ENCODE assay signal across 8 mouse cellular contexts in genomic region chr7:63671904-63672303, GRCm38 (mm10).
A peak's percentile ranks its signal among the peaks of the same experiment; 100 is the strongest.
DNase-seq lines count a peak whose midpoint lies in the region; TF ChIP-seq lines count a peak whose summit lies in the region.

No protein-coding gene starts in this region.

- H3K4me1 ChIP-seq in thymus, adult 2 months (replicated peaks; ENCODE audit: control insufficient read depth, insufficient read depth, low read length) = no peaks in the 10 kb centered on the region
- H3K4me1 ChIP-seq in heart, adult 2 months (ENCODE audit: control insufficient read depth, insufficient read depth, low read length) = no peaks in the 10 kb centered on the region
- no peaks in the 10 kb centered on the region for H3K4me1 ChIP-seq in limb, embryonic 10.5 days

- H3K4me3 ChIP-seq in thymus, adult 2 months (ENCODE audit: control insufficient read depth, insufficient read depth, low read length) = no peak overlapping the region
- H3K4me3 ChIP-seq in heart, adult 2 months = no peak overlapping the region
- no peak overlapping the region for H3K4me3 ChIP-seq in limb, embryonic 10.5 days

- WGBS in thymus, adult 2 months = 30% methylated on average over 3 of the region's 3 CpGs
- WGBS in heart, adult 2 months = 14% methylated on average over 3 of the region's 3 CpGs
- WGBS in limb, embryonic 10.5 days = 27% methylated on average over 3 of the region's 3 CpGs

- peak; percentile 18 for DNase-seq in thymus, adult 2 months
- no peak for DNase-seq in thymus, adult 18-20 months
- DNase-seq in cerebellum, postnatal 25 days = peak; percentile 81 to 84
- DNase-seq in heart, adult 2 months = peak; percentile 10 to 29
- DNase-seq in kidney, adult 8-10 months = peak; percentile 36 to 61
- DNase-seq in limb, embryonic 10.5 days (ENCODE audit: low spot score) = peak; percentile 47
- DNase-seq in naive thymus-derived CD4-positive, alpha-beta T cell, adult 2 months (ENCODE audit: low read depth) = peak; percentile 33
- DNase-seq in testis, postnatal 14 days (ENCODE audit: low spot score) = peak; percentile 21

- TF ChIP-seq CTCF in thymus, adult 2 months (IDR thresholded peaks at IDR 0.05; ENCODE audit: borderline replicate concordance, control insufficient read depth, extremely low read depth, insufficient read depth, low read length, poor library complexity) = peak; percentile 59; the same call in 1 of the 2 replicates
- peak; percentile 84 for TF ChIP-seq CTCF in heart, adult 2 months (IDR thresholded peaks at IDR 0.05)

- no peak for TF ChIP-seq POLR2A in thymus, adult 2 months (IDR thresholded peaks at IDR 0.05; ENCODE audit: control insufficient read depth, extremely low read depth, insufficient read depth, low read length, poor library complexity)
- TF ChIP-seq POLR2A in heart, adult 2 months (IDR thresholded peaks at IDR 0.05; ENCODE audit: insufficient read depth, low read depth, low read length) = no peak

- H3K9me3 ChIP-seq in limb, embryonic 10.5 days (replicated peaks) = no peaks in the 10 kb centered on the region

- H3K27ac ChIP-seq in thymus, adult 2 months (ENCODE audit: control insufficient read depth, insufficient read depth, low read length) = no peak overlapping the region
- no peak overlapping the region for H3K27ac ChIP-seq in heart, adult 2 months
- H3K27ac ChIP-seq in limb, embryonic 10.5 days = no peak overlapping the region

- TF ChIP-seq EP300 in heart, adult 2 months (IDR thresholded peaks at IDR 0.05; ENCODE audit: insufficient read depth, low read depth, low read length) = no peak

- no peaks in the 10 kb centered on the region for H3K79me2 ChIP-seq in heart, adult 2 months (replicated peaks; ENCODE audit: control insufficient read depth, insufficient read depth, low read length)

- H3K9ac ChIP-seq in heart, adult 2 months (ENCODE audit: low read depth, low read length) = no peak overlapping the region

- H3K27me3 ChIP-seq in thymus, adult 2 months (ENCODE audit: control insufficient read depth, insufficient read depth, low read length) = no peaks in the 10 kb centered on the region
- no peaks in the 10 kb centered on the region for H3K27me3 ChIP-seq in heart, adult 2 months (ENCODE audit: control insufficient read depth, insufficient read depth, low read length)
- H3K27me3 ChIP-seq in limb, embryonic 10.5 days (ENCODE audit: low read depth, poor library complexity, severe bottlenecking) = no peaks in the 10 kb centered on the region

- intact Hi-C loops in heart, adult 2 months (cut with DNase I) = loop anchor here (5.0 kb wide), 2 partner anchors 350 to 750 kb away; no protein-coding TSS in a partner anchor

- no peaks in the 10 kb centered on the region for H3K36me3 ChIP-seq in thymus, adult 2 months (ENCODE audit: control insufficient read depth, insufficient read depth, low read length)
- H3K36me3 ChIP-seq in heart, adult 2 months (ENCODE audit: control insufficient read depth, insufficient read depth, low read length) = no peaks in the 10 kb centered on the region
- H3K36me3 ChIP-seq in limb, embryonic 10.5 days = no peaks in the 10 kb centered on the region

Comparison
In these comparisons a context has a peak if more than half of its experiments do, and no peak if none do; other contexts are left out.
1. DNase-seq: peak in thymus, adult 2 months (single experiment), cerebellum, postnatal 25 days (2 of 2), heart, adult 2 months (2 of 2), kidney, adult 8-10 months (2 of 2), limb, embryonic 10.5 days (single experiment), naive thymus-derived CD4-positive, alpha-beta T cell, adult 2 months (single experiment) and testis, postnatal 14 days (single experiment); none in thymus, adult 18-20 months (0 of 2).